Mouse (Mus musculus): ENCODE data around the gene Arrdc4. TPM values are rescaled to one million over a fixed set of nuclear protein-coding genes. Genes with fewer than 3 reads are reported as not detected.

The Arrdc4 gene
- polyA plus RNA-seq, 1 experiment from 2014 or later: 29.5 TPM

DNA sequence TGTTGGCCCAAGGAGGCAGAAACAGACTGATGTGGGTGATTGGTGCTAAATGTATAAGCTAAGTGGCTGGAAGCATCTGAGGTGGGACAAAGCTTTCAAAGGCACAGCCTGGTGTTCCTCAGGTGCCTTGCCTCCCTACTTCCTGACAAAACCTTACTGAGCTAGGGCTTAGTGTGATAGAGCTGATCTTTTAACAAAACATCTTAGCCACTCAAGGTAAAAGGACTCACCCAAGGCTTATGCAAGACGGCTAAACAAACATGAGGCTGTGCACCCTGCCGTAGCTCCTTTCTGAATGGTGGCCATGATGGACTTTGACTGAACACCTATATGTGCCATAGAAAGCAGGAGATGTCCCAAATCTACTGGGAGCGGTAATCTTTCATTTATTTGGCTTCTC lies 51.7 kb downstream of the Arrdc4 start:
- Histone ChIP-seq H3K4me3 (no peak overlapping the region), H3K9me3 (replicated peaks) (no peaks in the 10 kb centered on the region), H3K27me3 (no peaks in the 10 kb centered on the region), H3K9ac (no peak overlapping the region), H3K4me1 (no peaks in the 10 kb centered on the region), H3K36me3 (no peaks in the 10 kb centered on the region), H3K27ac (no peak overlapping the region), H3K4me2 (replicated peaks) (no peak overlapping the region)
- ATAC-seq (ENCODE audit: low FRiP score): no peak
- WGBS: 97% methylated on average over 3 of the region's 3 CpGs

DNA sequence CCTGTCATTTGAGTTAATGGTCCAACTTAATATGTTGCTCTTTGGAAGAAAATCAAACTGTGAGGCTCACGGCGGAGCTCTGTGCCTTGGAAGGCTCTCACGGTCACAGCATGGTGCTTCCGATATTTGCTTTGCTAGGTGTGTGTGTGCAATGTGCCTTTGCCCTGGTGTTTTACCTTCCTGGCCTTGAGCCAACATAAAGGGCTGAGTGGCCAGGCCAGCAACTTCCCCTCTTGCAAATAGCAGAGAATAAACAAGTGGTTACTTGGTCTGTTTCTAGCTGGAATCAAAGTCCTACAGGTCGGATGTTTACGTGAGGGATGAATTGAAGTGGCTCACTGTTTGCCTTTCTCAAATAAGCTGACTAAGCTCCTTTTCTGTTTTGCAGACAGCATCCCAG lies 52.1 kb downstream of the Arrdc4 start:
- WGBS: 79% methylated on average over 6 of the region's 6 CpGs
- Histone ChIP-seq H3K27ac (no peak overlapping the region), H3K4me3 (no peak overlapping the region), H3K9me3 (replicated peaks) (no peaks in the 10 kb centered on the region), H3K4me1 (no peaks in the 10 kb centered on the region), H3K4me2 (replicated peaks) (no peak overlapping the region), H3K36me3 (no peaks in the 10 kb centered on the region), H3K27me3 (no peaks in the 10 kb centered on the region), H3K9ac (no peak overlapping the region)
- no peak for ATAC-seq (ENCODE audit: low FRiP score)

DNA sequence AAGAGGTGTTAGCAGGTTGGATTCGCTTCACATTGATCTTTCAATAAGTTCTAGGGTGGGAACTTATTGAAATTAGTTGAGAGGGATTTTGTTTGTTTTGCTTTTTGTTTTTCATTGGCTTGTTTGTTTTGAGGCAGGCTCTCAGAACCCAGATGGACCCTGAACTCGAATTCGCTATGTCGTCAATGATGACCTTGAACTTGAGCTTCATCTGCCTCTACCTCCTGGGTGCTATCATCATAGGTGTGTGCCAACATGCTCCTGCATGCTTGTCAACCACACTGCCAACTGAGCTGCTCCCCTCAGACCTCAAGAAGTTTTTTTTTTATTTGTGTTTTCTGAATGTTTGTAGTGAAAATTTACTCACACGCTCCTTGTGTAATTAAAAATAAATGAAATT lies 52.6 kb downstream of the Arrdc4 start:
- Histone ChIP-seq H3K4me1 (no peaks in the 10 kb centered on the region), H3K36me3 (no peaks in the 10 kb centered on the region), H3K27ac (no peak overlapping the region), H3K9me3 (replicated peaks) (no peaks in the 10 kb centered on the region), H3K9ac (no peak overlapping the region), H3K27me3 (no peaks in the 10 kb centered on the region), H3K4me3 (no peak overlapping the region), H3K4me2 (replicated peaks) (no peak overlapping the region)
- 88% methylated on average over 5 of the region's 5 CpGs for WGBS
- no peak for ATAC-seq (ENCODE audit: low FRiP score)

DNA sequence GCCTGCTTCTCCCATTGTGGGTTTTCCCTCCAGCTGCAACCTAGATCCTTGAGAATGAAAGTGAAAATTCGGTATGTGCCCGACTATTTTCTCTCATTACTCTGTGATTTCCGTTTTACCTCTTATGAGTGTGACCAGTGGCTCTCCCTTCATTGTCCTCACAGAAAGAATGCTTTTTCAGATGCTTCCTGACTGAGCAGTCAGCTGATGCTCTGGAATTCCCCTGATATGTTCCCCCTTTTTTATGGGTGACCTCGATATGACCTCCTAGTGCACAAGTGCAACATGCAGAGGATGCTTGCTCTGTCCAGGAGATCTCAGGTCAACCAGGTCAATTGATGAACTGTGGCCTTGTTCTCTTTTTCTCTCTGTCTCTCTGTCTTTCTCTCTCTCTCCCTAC lies 56.3 kb downstream of the Arrdc4 start:
- H3K4me3 ChIP-seq: no peak overlapping the region
- H3K36me3 ChIP-seq: no peaks in the 10 kb centered on the region
- 50% methylated on average over 4 of the region's 4 CpGs for WGBS
- H3K27ac ChIP-seq: no peak overlapping the region
- H3K4me2 ChIP-seq (replicated peaks): no peak overlapping the region
- no peaks in the 10 kb centered on the region for H3K27me3 ChIP-seq
- no peaks in the 10 kb centered on the region; the same call in 1 of the 2 replicates for H3K9me3 ChIP-seq (replicated peaks)
- H3K4me1 ChIP-seq: no peaks in the 10 kb centered on the region
- ATAC-seq (ENCODE audit: low FRiP score): no peak
- no peak overlapping the region for H3K9ac ChIP-seq

DNA sequence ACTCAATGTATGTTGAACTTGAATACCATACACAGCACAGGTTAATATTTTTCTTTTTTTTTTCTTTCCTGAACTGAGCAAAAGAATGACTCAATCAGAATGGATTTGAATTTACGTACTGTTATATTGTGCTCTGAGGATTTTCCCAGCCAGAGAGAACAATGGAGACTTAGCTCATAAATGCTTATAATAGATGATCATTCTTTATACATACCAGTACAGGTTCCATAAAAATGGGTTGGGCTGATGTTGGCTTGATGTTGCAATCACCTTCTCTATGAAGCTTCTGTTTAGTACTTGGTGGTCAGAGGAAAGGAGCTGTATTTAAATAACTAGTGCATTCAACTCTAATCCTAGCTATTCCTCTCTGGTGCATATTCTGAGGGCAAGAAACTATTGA lies 57.6 kb downstream of the Arrdc4 start:
- Histone ChIP-seq H3K27me3 (no peaks in the 10 kb centered on the region), H3K4me2 (replicated peaks) (no peak overlapping the region), H3K4me3 (no peak overlapping the region), H3K9me3 (replicated peaks) (no peaks in the 10 kb centered on the region; the same call in 1 of the 2 replicates), H3K36me3 (no peaks in the 10 kb centered on the region), H3K9ac (no peak overlapping the region), H3K4me1 (no peaks in the 10 kb centered on the region), H3K27ac (no peak overlapping the region)
- WGBS: 86% methylated on average over 1 of the region's 1 CpGs
- no peak for ATAC-seq (ENCODE audit: low FRiP score)

DNA sequence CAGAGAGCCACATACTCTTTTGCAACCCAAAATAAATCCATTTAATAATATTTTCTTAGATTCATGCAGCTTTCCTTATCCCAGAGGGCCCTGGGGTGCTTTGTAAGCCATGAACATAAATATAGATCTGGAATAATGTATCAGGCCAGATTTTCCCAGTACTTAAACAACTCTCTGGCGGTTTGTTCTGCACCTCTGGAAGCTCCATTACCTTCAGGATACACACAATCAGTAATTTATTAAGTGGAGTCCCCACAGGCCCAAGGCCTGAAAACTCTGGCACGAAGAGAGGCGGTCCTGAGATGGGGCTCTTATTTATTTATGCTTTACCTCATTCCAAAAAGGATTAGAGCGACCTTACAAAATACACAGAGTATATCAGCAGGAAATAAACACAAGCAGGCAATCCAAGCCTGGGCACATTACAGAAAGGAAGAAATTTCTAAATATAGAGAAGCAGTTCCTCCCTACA lies 61.9 kb downstream of the Arrdc4 start:
- ATAC-seq (ENCODE audit: low FRiP score): no peak
- WGBS: 69% methylated on average over 4 of the region's 4 CpGs

More for the DNA sequence above, 61.9 kb downstream of the Arrdc4 start:
- Histone ChIP-seq H3K27ac (no peak overlapping the region), H3K27me3 (no peaks in the 10 kb centered on the region), H3K9ac (no peak overlapping the region), H3K4me1 (no peaks in the 10 kb centered on the region; the same call in 1 of the 2 replicates), H3K9me3 (replicated peaks) (no peaks in the 10 kb centered on the region; the same call in 1 of the 2 replicates), H3K4me3 (no peak overlapping the region), H3K36me3 (no peaks in the 10 kb centered on the region), H3K4me2 (replicated peaks) (no peak overlapping the region)
